Mouse (Mus musculus) erythroblast, embryonic 14.5 days (primary cell): Measurements from ENCODE around the gene Catsperg2. TPM values are rescaled to one million over a fixed set of nuclear protein-coding genes. Genes with fewer than 3 reads are reported as not detected.
"Not testable (repeated sequence)": the region's sequence is repeated elsewhere in the genome, so short reads cannot be mapped to it uniquely, and the experiment has no call there.

ENCODE experiments used
- H3K27me3 ChIP-seq: 2 replicates; pipeline ENCODE4 v1.6.1; 2012; ENCODE audit warnings: inconsistent platforms; ENCODE audit not compliant: control insufficient read depth
- H3K36me3 ChIP-seq: 2 replicates; pipeline ENCODE4 v1.6.1; 2012; ENCODE audit warnings: mild to moderate bottlenecking, inconsistent platforms; ENCODE audit not compliant: control insufficient read depth
- H3K4me1 ChIP-seq: 2 replicates; pipeline ENCODE4 v1.6.1; 2012; ENCODE audit warnings: inconsistent platforms; ENCODE audit not compliant: control insufficient read depth
- H3K4me3 ChIP-seq: replicated peaks from 2 replicates; pipeline ENCODE3; 2012; ENCODE audit warnings: moderate library complexity, mild to moderate bottlenecking, inconsistent platforms
- H3K9me3 ChIP-seq: 2 replicates; pipeline ENCODE4 v1.6.1; 2012; ENCODE audit warnings: low read length, inconsistent platforms, mixed read lengths; ENCODE audit not compliant: control insufficient read depth
- GATA1 ChIP-seq: IDR thresholded peaks from 2 replicates; pipeline ENCODE4 v1.6.1; 2012; ENCODE audit warnings: low read length, inconsistent platforms, mixed read lengths
- TAL1 ChIP-seq: IDR thresholded peaks from 3 replicates; pipeline ENCODE4 v1.6.1; 2012; ENCODE audit warnings: low read length, inconsistent platforms, mixed read lengths
- polyA plus RNA-seq: library from polyadenylated mRNA; stranded (reverse); fragments of >175 nt; gene quantifications from 2 replicates; pipeline ENCODE4 v1.2.3, GENCODE M21; 2012

Gene Catsperg2
- polyA plus RNA-seq, 1 experiment: not detected

DNA sequence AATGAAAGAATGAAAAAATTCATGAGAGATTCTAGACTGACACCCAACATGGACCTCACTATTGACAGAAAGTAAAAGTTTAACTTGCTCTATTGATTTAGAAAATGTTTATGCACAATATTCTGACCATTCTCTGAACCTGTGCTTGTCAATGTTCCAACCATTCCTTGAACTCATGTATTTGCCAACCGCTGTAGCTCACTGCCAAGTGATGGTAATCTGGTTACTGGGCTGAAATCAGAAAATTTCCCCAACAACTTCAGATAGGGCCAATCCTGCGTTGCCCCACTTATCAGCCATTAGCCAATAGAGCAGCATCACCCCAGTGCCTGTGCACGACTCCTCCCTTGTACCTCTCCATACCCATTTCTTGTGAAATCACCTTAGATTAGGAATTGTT lies 15.4 kb upstream of the Catsperg2 start:
- Histone ChIP-seq H3K27me3 (no peaks in the 10 kb centered on the region), H3K4me1 (no peaks in the 10 kb centered on the region), H3K36me3 (no peaks in the 10 kb centered on the region), H3K9me3 (peaks cover 28% of the 10 kb centered on the region), H3K4me3 (no peak overlapping the region)
- no peak for TF ChIP-seq GATA1
- TF ChIP-seq TAL1: no peak

- H3K9me3 ChIP-seq: peaks cover 30% of the 10 kb centered on the region
- peaks cover 3% of the 10 kb centered on the region; the same call in 1 of the 2 replicates for H3K4me1 ChIP-seq
- H3K4me3 ChIP-seq: no peak overlapping the region
- no peaks in the 10 kb centered on the region for H3K36me3 ChIP-seq
- TF ChIP-seq GATA1 (no peak), TAL1 (no peak)
- no peaks in the 10 kb centered on the region for H3K27me3 ChIP-seq
These were observed 1.2 kb upstream of the Catsperg2 start for GRCm38 (mm10) chr7:29728055-29728454.

DNA sequence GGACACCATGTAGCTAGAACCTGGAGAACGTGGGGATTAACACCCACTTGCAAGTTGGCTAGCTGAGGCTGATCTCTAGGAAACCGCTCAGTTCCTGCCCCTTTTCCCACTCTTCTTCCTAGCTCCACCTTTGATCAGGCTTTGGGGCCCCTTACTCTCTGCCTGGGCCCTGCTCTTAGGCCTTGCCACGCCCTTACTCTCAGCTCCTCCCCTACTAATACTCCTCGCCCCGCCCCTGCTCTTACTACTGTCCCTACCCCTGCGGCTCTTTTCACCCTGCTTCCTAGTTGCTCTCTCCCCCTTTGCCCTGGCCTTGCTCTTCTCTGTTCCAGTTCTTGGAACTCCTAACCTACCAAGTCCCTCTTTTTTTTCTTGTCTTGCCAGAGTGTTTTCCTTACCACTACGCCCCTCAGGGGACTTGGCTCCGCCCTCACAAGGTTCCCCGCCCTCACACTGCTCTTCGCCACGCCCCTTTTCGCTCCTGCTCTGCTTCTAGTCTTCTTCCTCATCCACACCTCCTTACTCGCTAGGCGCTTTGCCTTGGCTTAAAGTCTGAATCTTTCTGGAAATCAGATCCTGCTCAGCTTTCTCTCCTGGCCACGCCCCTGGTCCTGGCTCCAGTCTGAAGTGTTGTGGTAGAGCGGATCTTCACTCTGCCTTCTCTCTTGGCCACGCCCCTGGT lies 1.2 kb downstream of the Catsperg2 start:
- H3K9me3 ChIP-seq, H3K27me3 ChIP-seq, H3K4me3 ChIP-seq, H3K4me1 ChIP-seq, H3K36me3 ChIP-seq: not testable (repeated sequence)

DNA sequence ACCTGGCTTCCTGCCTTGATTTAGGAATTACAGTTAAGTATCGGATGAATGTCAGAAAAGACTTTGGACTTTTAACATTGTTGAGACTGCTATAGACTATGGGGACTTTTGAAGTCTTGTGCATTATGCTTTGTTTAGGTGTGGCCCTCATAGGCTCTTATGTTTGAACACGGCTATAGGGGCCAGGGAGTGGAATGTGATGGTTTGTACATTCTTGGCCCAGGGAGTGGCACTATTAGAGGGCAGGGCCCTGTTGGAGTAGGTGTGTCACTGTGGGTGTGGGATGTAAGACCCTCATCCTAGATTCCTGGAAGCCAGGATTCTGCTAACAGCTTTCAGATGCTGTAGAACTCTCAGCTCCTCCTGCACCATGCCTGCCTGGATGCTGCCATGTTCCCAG lies 17.9 kb downstream of the Catsperg2 start:
- not testable (repeated sequence) for H3K4me1 ChIP-seq, H3K36me3 ChIP-seq, H3K4me3 ChIP-seq, H3K9me3 ChIP-seq, H3K27me3 ChIP-seq

DNA sequence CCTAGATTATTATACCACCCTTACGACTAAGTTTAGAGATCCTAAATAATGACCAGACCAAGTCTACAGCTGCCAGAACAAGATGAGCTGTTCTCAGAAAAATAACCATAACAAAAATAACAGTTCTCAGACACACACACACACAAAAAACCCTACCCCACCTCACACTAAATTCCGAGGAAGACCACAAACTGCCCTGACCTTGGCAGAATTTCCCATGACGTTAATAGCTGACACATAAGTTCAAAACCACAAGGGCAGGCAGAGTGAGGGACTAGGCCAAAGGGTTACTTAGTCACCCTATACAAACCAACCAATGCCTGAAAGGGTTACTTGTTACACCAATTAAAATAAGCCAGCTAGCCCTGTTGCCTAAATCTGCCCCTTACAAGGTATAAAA lies 31.6 kb downstream of the Catsperg2 start:
- not testable (repeated sequence) for H3K27me3 ChIP-seq, H3K36me3 ChIP-seq, H3K4me1 ChIP-seq, H3K4me3 ChIP-seq
- peaks cover 12% of the 10 kb centered on the region for H3K9me3 ChIP-seq

DNA sequence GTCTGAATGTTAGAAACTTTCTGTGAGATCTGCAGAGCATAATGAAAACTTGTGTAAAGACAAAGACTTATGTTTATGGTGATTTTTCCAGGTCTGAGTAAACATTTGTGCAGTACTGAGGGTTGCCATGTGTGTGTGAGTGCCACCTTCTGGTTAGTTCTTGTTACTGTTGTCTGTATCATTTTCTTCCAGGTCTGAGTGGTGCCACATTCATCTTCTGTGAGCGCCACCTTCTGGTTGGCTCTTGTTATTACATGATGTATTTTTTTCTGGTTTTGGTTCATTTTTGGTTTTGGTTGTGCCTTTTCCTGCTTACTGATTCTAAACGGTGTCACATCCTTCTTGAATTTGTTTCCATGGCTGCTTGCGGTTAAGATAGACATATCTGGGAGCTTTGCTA lies 45.0 kb downstream of the Catsperg2 start:
- no peaks in the 10 kb centered on the region for H3K36me3 ChIP-seq
- no peak overlapping the region for H3K4me3 ChIP-seq
- TF ChIP-seq GATA1 (no peak), TAL1 (no peak)
- no peaks in the 10 kb centered on the region for H3K4me1 ChIP-seq
- peaks cover 28% of the 10 kb centered on the region for H3K9me3 ChIP-seq
- H3K27me3 ChIP-seq: no peaks in the 10 kb centered on the region

Other genes starting within 250 kb of the Catsperg2 start
- 2.0 and 2.2 TPM in 2 replicates for gene Sipa1l3, start 208.4 kb downstream of the Catsperg2 start, polyA plus RNA-seq
- gene Zfp84, start 41.5 kb upstream of the Catsperg2 start, polyA plus RNA-seq: 0.04 and 0.08 TPM in 2 replicates
- gene Zfp30, start 57.0 kb upstream of the Catsperg2 start, polyA plus RNA-seq: 0.01 TPM in 2 replicates
- 0.01 and 0.04 TPM in 2 replicates for gene Zfp790, start 89.1 kb upstream of the Catsperg2 start, polyA plus RNA-seq
- gene Zfp940, start 126.6 kb upstream of the Catsperg2 start, polyA plus RNA-seq: not detected in 2 replicates
- not detected in 2 replicates for gene Zfp420, start 132.9 kb upstream of the Catsperg2 start, polyA plus RNA-seq
- gene Zfp27, start 179.5 kb upstream of the Catsperg2 start, polyA plus RNA-seq: 0.01 and 0.02 TPM in 2 replicates
- gene Zfp383, start 181.2 kb upstream of the Catsperg2 start, polyA plus RNA-seq: not detected in 2 replicates
- gene Zfp74, start 227.1 kb upstream of the Catsperg2 start, polyA plus RNA-seq: 0.09 and 0.37 TPM in 2 replicates